Comparison of ENCODE assay signal across 10 mouse cellular contexts in the genomic region with DNA sequence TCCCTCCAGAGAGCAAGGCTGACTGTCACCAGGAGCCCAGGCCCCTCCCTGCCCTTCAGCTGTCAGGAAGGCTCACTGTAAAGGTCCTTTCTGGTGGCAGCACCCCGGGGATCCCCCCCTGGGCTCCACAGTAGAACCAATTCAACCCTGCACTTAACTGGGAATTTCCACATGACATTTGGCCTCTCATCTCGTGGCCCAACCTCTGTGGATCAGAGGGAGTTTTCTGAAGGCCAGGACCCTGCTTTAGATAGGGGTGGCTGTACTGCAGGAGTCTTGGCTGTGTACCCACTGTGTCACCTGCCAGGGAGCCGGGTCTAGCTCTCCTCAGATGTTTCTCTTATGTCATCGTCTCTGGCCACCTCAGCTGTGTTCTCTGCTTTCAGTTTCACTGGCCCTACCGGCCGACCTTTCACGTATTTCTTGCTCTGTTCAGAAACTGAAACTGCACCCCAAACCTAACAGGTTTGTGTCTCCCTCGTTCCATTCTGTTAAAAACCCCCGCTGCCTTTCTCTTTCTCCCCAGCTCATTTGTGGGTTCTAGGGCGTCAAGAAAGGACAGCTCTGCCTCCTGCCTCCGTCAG. TPM values are rescaled to one million over a fixed set of nuclear protein-coding genes. Genes with fewer than 3 reads are reported as not detected.
A peak's percentile ranks its signal among the peaks of the same experiment; 100 is the strongest.
DNase-seq lines count a peak whose midpoint lies in the region; ATAC-seq and TF ChIP-seq lines count a peak whose summit lies in the region.
"Had no signal": no experiment of that assay in that cellular context is flagged by ENCODE, and none has a peak within 500 bp of the region (broad histone marks: within the 10 kb centered on the region; RNA-seq: fewer than 3 reads in every experiment).

No protein-coding gene starts in this region.

- 58% methylated on average over 11 of the region's 11 CpGs for WGBS in lung, adult 2 months
- WGBS in intestine, embryonic 15.5 days: 81% methylated on average over 11 of the region's 11 CpGs
- 82% methylated on average over 11 of the region's 11 CpGs for WGBS in neural tube, embryonic 15.5 days

- peak overlapping the region; percentile 55 for H3K4me2 ChIP-seq in myocyte (ENCODE audit: low read depth)
- H3K4me2 ChIP-seq in intestine, embryonic 15.5 days (replicated peaks): no peak overlapping the region
- no peak overlapping the region for H3K4me2 ChIP-seq in neural tube, embryonic 15.5 days
- H3K4me2 ChIP-seq: neural tube, embryonic 12.5 days had no signal

- TF ChIP-seq CTCF in lung, adult 2 months (IDR thresholded peaks at IDR 0.05; ENCODE audit: insufficient read depth, low read length): no peak

- no peak overlapping the region for H3K4me3 ChIP-seq in lung, adult 2 months (replicated peaks; ENCODE audit: extremely low read depth, low read depth, low read length)
- H3K4me3 ChIP-seq in myocyte: no peak overlapping the region
- H3K4me3 ChIP-seq in intestine, embryonic 15.5 days (replicated peaks): no peak overlapping the region
- H3K4me3 ChIP-seq in neural tube, embryonic 15.5 days (replicated peaks): no peak overlapping the region
- H3K4me3 ChIP-seq: neural tube, embryonic 12.5 days had no signal

- H3K27me3 ChIP-seq in myocyte (ENCODE audit: control insufficient read depth, insufficient read depth, insufficient read length): no peaks in the 10 kb centered on the region
- no peaks in the 10 kb centered on the region for H3K27me3 ChIP-seq in intestine, embryonic 15.5 days (replicated peaks)
- no peaks in the 10 kb centered on the region; the same call in 1 of the 2 replicates for H3K27me3 ChIP-seq in neural tube, embryonic 15.5 days (replicated peaks)

- peak; percentile 26 for DNase-seq in lung, postnatal 36 days
- DNase-seq in lung, adult 2 months: no peak
- DNase-seq in gastrocnemius, postnatal 25 days: peak; percentile 62
- DNase-seq in left cerebral cortex, adult 18-20 months (ENCODE audit: low spot score in 2 of 2): no peak
- DNase-seq in cerebellum, adult 18-20 months: no peak

- H3K79me2 ChIP-seq in myocyte (ENCODE audit: control insufficient read depth, insufficient read depth): no peaks in the 10 kb centered on the region

- no peaks in the 10 kb centered on the region for H3K9me3 ChIP-seq in intestine, embryonic 15.5 days
- H3K9me3 ChIP-seq in neural tube, embryonic 15.5 days (replicated peaks): no peaks in the 10 kb centered on the region
- H3K9me3 ChIP-seq: neural tube, embryonic 12.5 days had no signal

- no peaks in the 10 kb centered on the region for H3K36me3 ChIP-seq in myocyte (ENCODE audit: control insufficient read depth, insufficient read depth)
- no peaks in the 10 kb centered on the region for H3K36me3 ChIP-seq in intestine, embryonic 15.5 days
- H3K36me3 ChIP-seq in neural tube, embryonic 15.5 days: no peaks in the 10 kb centered on the region
- H3K36me3 ChIP-seq: neural tube, embryonic 12.5 days had no signal

- no peak for TF ChIP-seq POLR2A in lung, adult 2 months (IDR thresholded peaks at IDR 0.05; ENCODE audit: borderline replicate concordance, extremely low read depth, low read depth, low read length)
- TF ChIP-seq POLR2A in myocyte (IDR thresholded peaks at IDR 0.05; ENCODE audit: insufficient read length, low read depth): no peak

- no peaks in the 10 kb centered on the region for H3K4me1 ChIP-seq in lung, adult 2 months (ENCODE audit: control insufficient read depth, insufficient read depth, low read length)
- no peaks in the 10 kb centered on the region for H3K4me1 ChIP-seq in intestine, embryonic 15.5 days (replicated peaks)
- H3K4me1 ChIP-seq in neural tube, embryonic 15.5 days: no peaks in the 10 kb centered on the region
- H3K4me1 ChIP-seq: neural tube, embryonic 12.5 days had no signal

- ATAC-seq in intestine, embryonic 15.5 days: no peak
- ATAC-seq in neural tube, embryonic 15.5 days (ENCODE audit: low FRiP score): no peak

- no peak overlapping the region for H3K9ac ChIP-seq in intestine, embryonic 15.5 days
- H3K9ac ChIP-seq in neural tube, embryonic 15.5 days (replicated peaks): no peak overlapping the region
- H3K9ac ChIP-seq: neural tube, embryonic 12.5 days had no signal

- H3K27ac ChIP-seq in intestine, embryonic 15.5 days: no peak overlapping the region
- H3K27ac ChIP-seq in neural tube, embryonic 15.5 days (replicated peaks): no peak overlapping the region
- H3K27ac ChIP-seq: kidney, postnatal 0 days; neural tube, embryonic 12.5 days had no signal

- no peak overlapping the region for H3ac ChIP-seq in myocyte (ENCODE audit: control insufficient read depth, insufficient read length)

TF ChIP-seq in myocyte, 11 proteins besides CTCF, POLR2A, EP300 and RAD21:
- TF ChIP-seq MYOG (IDR thresholded peaks at IDR 0.05; ENCODE audit: control insufficient read depth in 1 of 3, insufficient read depth in 1 of 3, insufficient read length in 2 of 3, low read depth in 2 of 3) (no peak), MYOD1 (IDR thresholded peaks at IDR 0.05; ENCODE audit: control insufficient read depth in 1 of 3, insufficient read length in 2 of 3, low read depth in 2 of 3) (peak in 1 of 3 experiments; percentile 56)

RNA-seq across cellular contexts. Expression of a gene that starts 27.2 kb away (rescaled TPM):
- 6.6 and 8.7 TPM in 2 replicates for polyA plus RNA-seq in lung, adult 2 months (2012; rRNA removed)
- total RNA-seq in gastrocnemius, postnatal 25 days (2021): 10 to 100 TPM; 23.5 to 26.8 TPM
- polyA plus RNA-seq in myocyte (2012; fragmentation: generic; extraction: Trizol): 13.9 TPM
- total RNA-seq in left cerebral cortex, adult 18-20 months (2021): 10 to 100 TPM; 30.8 to 31.9 TPM
- polyA plus RNA-seq in intestine, embryonic 15.5 days (2015; fragmentation: Nextera tagmentation; extraction: Ambion mirVana): 23.6 and 27.0 TPM in 2 replicates
- polyA plus RNA-seq in neural tube, embryonic 15.5 days (2015; fragmentation: Nextera tagmentation; extraction: Ambion mirVana): 6.0 and 10.7 TPM in 2 replicates

Comparison
In these comparisons a context has a peak if more than half of its experiments do, and no peak if none do; other contexts are left out.
1. DNase-seq: peak in lung, postnatal 36 days (single experiment) and gastrocnemius, postnatal 25 days (single experiment); none in lung, adult 2 months (single experiment), left cerebral cortex, adult 18-20 months (0 of 2) and cerebellum, adult 18-20 months (0 of 2).